Mouse (Mus musculus): ENCODE results near the gene Zan.

Zan gene

DNA sequence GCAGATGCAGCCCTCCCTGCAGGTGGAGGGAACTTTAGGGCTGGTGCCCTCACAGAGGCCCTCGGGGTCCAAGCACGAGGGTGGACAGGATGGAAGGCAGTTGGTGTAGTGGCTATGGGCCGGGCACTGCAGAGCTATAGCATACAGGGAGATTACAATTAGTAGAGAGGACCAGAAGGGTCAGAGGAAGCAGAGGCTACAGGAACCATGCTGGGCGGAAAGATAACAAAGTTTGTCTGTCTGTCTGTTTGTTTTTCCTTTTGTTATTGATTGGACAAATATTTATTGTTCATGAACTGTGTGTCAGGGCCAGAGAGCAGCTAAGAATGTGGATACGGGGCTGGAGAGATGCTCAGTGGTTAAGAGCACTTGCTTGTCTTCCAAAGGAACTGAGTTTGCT lies 62.6 kb downstream of the Zan start:
- no peak for DNase-seq (ENCODE audit: low spot score in 2 of 2)

DNA sequence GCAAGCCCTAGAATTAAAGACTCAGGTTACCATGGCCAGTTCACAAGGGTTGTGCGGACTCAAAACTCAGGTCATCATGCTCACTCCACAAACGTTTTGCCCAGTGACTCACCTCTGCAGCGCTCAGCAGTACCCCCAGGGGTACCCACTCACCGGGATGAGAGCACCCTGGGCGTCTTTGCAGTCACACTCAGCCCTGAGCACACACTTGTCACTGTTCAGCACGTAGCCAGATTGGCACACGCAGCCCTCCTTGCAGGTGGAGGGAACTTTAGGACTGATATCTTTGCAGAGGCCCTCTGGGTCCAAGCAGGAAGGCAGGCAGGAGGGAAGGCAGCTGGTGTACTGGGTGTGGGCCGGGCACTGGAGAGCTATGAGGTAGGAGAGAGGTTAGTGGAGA lies 65.6 kb downstream of the Zan start:
- DNase-seq (ENCODE audit: low spot score in 2 of 2): no peak

DNA sequence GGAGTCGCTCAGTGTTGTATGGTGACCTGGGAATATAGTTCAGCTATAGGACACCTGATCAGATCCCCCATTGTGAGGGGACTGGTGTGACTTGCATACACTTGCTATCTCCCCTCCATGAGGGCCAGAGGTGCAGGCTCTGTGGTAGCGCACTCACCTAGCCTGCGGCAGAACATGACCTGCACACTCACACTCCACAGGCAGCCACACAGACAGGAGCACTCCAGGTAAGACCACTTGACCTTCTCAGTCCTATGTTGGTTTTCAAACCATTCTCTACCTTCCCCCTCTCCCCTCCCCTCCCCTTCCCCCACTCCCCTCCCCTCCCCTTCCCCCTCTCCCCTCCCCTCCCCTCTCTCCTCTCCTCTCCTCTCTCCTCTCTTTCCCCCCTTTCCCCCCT lies 66.3 kb downstream of the Zan start:
- no peak for DNase-seq (ENCODE audit: low spot score in 2 of 2)

DNA sequence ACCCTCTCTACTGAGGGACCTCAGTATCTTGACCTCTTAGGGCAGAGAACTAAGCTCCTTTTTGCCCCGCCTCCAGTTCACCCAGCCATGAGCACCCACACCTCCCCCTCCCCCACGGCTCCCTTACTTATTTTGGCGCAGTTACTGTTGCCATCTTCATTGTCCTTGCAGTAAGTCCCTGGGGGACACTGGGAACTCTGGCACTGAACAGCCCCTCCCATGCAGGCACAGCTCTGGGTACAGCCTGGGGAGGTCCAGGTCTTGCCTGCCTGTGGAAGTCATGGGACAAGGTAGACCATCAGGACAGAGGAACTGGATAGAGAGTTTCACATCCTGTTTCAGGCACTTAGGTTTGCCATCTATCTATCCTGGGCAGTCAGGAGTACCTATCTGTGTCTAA lies 66.8 kb downstream of the Zan start:
- no peak for DNase-seq (ENCODE audit: low spot score in 2 of 2)

DNA sequence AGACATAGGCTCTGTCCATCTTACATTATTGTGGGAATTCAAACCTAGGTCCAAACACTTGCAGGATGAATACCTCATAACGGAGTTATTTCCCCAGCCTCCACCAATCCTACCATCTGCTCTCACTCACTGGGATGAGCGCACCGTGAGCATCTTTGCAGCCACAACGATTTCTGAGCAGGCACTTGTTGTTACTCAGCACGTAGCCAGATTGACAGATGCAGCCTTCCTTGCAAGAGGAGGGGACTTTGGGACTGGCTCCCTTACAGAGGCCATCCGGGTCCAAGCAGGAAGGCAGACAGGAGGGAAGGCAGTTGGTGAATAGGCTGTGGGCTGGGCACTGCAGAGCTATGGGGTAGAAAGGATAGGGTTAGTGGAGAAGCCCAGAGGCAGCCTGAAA lies 67.4 kb downstream of the Zan start:
- DNase-seq (ENCODE audit: low spot score in 2 of 2): no peak

DNA sequence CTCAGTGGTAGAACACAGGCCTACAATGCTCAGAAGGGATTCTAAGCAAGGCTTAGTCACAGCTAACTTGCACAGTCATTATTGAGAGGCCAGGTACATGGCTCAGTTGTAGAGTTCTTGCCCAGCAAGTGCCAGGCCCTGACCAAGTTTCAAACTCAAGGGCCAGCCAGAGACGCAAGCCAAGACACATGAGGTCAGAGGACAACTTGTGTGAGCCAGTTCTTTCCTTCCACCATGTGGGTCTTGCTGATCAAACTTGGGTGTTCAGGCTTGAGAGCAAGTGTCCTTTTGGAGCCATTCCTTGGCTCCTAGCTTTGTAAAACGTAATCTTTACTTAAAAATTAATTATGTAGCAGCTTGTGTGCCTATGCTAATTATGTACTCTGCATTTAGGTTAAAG lies 72.8 kb downstream of the Zan start:
- no peak for DNase-seq (ENCODE audit: low spot score in 2 of 2)

DNA sequence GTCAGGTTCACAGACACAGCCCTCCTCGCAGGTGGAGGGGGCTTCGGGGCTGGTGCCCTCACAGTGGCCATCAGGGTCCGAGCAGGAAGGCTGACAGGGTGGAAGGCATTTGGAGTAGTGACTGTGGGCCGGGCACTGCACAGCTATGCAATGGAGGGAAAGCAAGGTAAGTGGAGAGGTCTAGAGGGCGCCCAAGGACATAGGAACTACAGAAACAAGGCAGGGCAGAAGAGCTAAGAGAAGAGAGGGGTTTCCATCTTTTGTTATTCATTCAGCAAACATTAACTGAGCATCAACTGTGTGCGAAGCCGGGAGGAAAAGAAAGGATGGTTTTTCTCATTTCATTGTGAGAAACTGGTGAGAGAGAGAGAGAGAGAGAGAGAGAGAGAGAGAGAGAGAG lies 82.4 kb downstream of the Zan start:
- no peak for DNase-seq (ENCODE audit: low spot score in 2 of 2)

DNA sequence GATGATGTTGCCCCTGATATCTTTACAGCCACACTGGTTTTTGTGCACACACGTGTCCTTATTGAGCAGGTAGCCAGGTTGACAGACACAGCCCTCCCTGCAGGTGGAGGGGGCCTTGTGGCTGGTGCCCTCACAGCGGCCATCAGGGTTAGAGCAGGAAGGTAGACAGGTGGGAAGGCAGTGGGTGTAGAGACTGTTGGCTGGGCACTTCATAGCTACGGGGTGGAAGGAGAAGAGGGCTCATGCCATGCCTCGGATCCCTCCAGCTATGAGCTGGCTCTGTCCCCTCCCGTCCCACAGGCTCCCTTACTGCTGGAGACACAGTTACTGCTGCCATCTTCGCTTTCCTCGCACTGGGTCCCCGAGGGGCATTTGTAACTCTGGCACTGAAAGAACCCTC lies 85.2 kb downstream of the Zan start:
- DNase-seq (ENCODE audit: low spot score in 2 of 2): no peak

DNA sequence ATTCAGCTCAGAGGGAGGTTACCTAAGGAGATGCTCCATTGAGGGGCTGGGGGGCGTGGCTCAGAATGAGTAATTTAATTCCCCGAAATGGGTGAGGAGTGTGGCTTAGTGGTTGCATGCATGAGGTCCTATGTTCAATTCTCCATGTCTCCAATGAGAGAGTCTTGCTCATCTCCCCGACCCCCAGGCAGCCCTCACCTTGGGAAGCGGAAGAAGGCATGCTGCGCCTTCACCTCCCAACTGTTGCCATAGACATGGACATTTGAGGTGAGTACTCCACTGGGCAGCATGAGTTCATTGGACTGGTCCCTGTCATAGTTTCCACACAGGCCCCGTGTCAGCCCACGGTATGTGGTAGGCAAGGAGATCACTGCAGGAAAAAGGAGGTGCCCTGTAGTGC lies 90.2 kb downstream of the Zan start:
- DNase-seq (ENCODE audit: low spot score in 2 of 2): no peak

DNA sequence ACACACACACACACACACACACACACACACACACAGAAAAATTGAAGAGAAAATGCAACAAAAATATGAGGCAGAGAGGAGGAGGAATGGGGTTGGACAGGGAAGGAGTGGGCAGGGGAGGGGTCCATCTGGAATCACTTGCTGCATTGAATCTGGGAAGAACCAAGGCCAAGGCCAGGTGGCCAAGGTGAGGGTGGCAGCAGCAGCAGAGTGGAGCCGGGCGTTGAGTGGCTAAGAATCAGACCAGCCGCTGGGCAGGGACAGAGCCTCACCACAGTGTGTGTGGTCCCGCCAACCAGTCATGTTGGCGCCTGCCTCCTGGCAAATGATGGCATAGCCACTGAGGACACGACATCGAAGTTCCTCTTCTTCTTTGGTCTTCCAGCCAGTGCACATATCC lies 93.4 kb downstream of the Zan start:
- DNase-seq (ENCODE audit: low spot score in 2 of 2): no peak

DNA sequence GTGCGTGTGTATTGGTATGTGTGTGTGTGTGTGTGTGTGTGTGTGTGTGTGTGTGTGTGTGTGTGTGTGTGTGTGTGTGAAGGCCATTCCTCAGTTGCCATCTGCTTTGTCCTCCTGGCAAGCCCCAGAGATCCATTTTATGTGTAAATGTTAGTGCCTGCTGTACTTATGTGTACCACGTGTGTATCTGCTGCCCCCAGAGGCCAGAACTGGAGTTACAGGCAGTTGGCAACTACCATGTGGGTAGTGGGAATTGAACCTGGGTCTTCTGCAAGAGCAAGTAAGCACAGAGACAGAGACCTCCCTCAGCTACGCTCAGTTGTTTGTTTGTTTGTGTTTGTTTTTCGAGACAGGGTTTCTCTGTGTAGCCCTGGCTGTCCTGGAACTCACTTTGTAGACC lies 95.7 kb downstream of the Zan start:
- DNase-seq (ENCODE audit: low spot score in 2 of 2): peak; percentile 34 to 60

DNA sequence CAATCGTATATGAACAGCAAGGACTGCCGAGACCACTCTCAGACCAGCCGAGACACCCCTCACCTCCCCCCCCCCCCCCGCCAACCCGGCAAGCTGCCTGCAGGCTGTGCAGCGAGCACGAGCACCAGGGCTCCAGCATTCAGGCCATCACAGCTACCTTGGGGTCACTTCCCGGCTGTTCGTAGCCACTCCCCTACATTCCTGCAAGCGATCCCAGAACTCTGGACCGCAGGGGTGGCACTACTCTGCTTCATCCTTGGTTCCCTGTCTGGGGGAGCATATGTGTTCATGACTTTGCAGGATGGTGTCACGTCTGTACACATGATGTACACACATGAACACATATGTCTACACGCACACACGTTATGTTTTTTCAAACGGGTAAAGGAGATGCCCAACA lies 99.3 kb downstream of the Zan start:
- DNase-seq (ENCODE audit: low spot score in 2 of 2): no peak

DNA sequence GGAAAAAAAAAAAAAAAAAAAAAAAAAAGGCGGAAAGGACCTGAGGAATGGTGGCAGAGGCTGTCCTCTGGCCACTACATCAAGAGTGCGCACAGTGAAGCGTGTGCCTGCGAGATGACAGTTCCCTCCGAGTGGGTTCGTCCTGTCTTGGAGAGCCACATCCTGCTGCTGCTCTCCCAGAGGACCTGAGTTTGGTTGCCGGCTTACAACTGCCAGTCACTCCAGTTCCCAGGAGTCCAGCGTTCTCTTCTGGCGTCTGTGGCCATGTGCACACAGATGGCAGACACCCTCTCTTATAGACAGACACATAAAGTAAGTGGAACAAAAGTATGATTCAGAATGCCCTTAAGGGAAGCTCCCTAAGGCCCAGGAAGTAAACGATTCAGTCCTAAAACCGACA lies 99.7 kb downstream of the Zan start:
- DNase-seq (ENCODE audit: low spot score in 2 of 2): no peak

DNA sequence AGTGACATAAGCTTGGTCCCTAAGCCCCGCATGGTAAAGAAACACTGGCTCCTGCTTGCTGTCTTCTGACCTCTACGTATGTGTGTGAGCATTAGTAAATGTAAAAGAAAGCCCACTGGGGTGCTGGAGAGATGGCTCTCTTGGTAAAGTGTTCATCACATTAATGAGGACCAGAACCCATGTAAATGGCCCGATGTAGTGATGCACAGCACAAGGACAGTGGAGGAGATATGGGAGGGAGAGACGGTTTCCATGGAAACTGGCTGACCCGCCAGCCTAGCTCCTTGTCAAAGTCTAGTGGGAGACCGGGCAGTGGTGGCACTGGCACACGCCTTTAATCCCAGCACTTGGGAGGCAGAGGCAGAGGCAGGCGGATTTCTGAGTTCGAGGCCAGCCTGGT lies 100.1 kb downstream of the Zan start:
- no peak for DNase-seq (ENCODE audit: low spot score in 2 of 2)

DNA sequence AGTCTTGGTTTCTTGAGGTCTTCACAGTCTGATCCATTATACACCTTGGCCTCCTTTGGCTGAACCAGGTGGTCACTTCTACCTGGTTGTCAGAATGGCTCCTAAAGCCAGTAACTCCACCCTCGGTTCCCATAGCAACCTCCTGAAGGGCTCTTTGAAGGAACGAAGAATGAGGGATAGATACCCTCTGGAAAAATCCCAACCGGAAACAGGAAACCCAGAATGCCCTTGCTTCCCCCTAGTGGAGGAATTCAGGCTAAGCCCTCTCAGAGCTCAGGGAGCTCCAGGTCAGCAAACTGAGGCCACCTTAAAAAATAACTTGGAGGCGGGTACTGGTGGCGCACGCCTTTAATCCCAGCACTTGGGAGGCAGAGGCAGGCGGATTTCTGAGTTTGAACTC lies 100.7 kb downstream of the Zan start:
- DNase-seq (ENCODE audit: low spot score in 2 of 2): no peak

DNA sequence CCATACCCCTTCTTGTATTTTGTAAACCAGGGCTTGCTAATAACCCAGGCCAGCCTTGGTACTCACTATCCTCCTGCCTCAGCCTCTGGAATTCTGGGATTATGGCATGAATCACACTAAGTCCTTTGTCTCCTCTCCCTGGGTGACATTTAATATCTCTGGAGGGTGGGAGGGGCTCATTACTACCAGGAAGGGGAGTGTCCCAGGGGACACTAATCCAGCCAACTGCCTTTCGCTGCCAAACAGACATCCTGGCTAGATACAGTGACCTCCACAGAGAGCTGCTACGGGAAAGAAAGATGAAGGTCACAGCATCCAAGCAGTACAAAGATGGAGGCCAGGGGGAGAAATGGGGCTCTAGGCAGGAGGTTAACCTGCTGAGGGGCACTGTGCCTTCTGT lies 101.2 kb downstream of the Zan start:
- no peak for DNase-seq (ENCODE audit: low spot score in 2 of 2)

DNA sequence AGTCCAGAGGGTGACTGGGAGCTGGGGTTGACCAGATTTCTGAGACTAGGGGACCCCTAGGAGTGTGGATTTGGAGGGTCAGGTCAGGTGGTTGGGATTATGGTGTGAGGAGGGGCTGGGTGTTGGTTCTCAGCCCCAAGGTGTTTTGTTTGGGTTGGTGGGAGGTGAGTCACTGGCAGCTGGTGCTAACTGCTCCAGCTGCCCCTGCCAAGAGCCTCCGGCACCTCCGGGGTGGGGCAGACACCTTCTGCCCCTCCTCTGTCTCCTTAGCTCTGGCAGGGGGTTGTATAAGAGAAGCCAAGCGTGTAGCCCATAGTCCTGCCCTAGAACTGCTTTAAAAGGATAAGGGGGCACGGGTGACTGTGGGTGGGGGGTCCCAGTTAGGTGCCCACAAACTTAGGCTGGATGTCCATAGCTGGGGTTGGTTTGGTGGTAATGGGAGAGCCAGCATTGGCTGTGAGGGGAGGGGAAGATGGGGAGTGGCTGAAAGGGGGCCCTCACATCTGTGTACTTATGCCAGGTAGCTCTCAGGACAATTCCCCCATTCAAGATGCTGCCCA lies 102.3 kb downstream of the Zan start:
- DNase-seq (ENCODE audit: low spot score in 2 of 2): no peak

DNA sequence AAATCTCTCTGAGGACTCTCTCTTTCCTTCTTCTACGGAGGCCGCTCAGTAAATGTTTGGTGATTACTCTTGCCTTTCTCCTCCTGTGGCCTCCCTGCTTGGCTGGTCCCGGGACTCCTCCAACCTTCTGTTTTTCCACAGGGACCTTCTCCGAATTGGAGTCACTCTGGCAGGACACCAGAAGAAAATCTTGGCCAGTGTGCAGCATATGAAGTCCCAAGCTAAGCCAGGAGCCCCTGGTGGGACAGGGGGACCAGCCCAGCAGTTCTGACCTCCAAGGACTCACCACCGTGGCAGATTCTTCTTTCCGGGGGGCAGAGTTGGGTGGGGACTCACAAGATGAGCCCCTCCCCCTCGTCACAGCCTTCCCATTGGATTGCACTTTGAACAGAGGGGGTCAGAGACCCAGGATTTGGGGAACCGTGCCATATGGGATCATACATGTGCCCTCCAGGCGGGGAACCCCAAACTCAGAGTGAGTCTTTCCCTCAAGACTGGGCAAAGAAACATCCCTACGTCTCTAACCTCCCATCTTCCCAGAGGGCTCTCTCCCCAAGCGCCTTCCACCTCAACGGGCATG lies 103.4 kb downstream of the Zan start:
- no peak for DNase-seq (ENCODE audit: low spot score in 2 of 2)

DNA sequence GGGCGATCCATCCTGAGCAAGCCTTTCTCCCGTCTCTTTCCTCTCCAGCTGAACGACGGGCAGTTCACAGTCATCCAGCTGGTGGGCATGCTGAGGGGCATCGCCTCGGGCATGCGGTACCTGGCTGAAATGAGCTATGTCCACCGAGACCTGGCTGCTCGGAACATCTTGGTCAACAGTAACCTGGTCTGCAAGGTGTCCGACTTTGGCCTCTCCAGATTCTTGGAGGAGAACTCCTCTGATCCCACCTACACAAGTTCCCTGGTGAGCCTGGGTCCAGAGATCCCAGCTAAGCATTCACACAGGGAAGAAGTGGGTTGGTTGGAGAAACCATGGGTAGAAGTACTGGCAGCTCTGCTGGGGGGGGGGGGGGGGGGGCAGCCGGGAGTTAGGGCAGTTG lies 107.2 kb downstream of the Zan start:
- DNase-seq (ENCODE audit: low spot score in 2 of 2): no peak

DNA sequence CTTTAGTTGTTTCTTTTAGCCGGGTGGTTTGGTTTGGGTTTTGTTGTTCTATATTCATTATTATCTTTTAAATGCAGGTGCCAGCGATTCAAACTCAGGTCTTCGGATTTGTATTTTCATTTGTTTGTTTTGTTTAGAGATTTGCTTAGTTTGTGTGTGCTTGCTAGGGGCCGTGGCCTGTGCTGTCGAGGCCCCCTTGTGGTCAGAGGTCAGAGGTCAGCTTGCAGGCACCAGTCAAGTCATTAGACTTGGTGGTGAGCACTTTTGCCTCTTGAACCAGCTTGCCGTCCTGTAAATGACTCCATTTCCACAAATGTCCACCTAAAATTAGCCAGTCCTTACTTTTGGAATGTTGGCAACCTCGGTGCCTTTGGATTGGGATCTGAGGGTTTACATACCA lies 118.5 kb downstream of the Zan start:
- DNase-seq (ENCODE audit: low spot score in 2 of 2): no peak

DNA sequence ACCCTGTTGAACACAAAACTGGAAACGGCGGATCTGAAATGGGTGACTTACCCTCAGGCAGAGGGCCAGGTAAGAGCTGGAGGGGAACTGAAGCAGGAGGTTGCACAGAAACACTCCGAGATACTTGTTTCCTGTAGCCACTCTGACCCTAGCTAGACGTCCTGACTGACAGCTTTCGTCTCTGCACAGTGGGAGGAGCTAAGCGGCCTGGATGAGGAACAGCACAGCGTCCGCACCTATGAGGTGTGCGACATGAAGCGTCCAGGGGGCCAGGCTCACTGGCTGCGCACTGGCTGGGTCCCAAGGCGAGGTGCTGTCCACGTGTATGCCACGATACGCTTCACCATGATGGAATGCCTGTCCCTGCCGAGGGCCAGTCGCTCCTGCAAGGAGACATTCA lies 122.8 kb downstream of the Zan start:
- no peak for DNase-seq (ENCODE audit: low spot score in 2 of 2)

DNA sequence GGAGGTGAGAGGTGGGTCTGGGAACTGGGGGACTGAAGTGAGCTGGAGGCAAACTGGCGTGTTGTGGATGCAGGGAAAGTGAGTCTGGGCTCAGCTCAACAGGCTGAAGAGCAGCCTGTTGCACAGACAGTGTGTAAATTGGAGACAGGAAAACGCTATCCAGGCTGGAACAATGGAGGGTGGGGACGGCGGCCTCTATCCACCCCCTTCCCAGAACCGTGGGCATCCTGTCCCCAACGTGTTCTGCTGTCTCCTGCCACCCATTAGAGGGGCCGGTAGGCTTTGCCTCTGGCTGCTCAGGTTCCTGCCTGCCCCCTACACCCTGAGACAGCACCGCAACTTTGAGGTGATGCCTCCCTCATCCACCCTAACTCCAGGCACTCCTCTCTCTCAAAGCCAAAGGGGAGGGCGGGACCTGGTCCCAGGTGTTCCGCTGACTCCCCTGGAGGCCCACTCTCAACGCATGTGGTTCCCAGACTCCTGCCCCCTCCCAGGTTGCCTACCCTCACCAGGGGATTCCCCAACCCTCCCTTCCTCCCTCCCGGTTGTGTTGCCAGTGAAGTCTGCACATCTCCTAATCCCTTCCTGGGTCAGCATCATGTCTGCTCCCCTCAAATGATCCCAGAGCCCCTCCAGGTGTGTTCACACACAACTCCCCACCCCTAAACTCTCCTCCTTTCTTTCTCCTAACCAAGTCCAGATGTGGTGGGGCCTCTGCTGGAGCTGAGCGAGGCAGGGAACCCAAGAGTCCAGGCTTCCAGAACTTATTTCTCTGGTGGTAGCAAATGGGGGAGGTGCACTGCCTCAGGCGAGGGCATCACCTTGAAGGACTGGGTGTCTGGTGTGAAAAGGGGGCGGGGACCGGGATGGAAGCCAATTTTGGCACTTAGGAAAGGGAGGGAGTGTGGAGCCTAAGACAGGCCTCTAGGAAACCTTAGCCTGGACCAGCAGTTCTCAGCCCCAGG lies 124.6 kb downstream of the Zan start:
- no peak for DNase-seq (ENCODE audit: low spot score in 2 of 2)

DNA sequence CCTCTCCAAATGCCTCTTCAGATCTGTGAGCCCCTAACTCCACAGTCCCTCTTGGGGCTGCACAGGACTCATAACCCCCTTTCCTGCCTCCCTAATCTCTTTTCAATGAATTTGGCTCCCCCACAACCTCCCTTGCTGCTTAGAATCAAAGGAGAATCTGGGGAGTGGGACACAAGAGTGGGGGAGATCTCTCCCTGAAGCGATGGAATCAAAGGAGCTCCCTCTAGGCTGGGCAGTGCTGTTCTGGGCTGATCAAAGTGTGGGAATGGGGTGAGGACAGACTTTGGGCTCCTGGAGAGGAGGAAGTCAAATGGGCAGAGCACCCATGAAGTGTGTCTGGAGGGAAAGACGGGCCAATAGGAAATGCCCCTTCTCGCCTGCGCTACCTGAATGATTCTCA lies 125.5 kb downstream of the Zan start:
- DNase-seq (ENCODE audit: low spot score in 2 of 2): no peak

DNA sequence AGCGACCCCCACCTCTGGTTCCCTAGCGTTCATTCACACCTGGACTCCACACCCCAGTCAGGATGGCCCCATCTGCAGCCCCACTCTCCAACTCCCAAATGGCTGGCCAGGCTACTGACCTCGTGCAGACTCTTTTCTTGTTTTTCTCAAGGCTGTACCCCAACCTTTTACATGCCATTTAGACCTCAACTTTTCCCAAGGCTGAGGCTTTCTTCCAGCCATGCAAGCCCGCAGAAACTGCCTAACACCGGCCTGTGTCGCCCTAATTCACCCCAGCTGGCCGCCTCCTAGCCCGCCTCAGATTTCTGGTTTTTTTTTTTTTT lies 125.8 kb downstream of the Zan start:
- DNase-seq (ENCODE audit: low spot score in 2 of 2): no peak
